Mouse (Mus musculus): Measurements from ENCODE around the gene Phf5a.

Phf5a gene

GRCm38 (mm10) chr15:81818404-81818803, 53.3 kb downstream of the Phf5a start:
- DNase-seq = no peak

- DNase-seq = peak in 1 of 2 experiments; percentile 54
Observed at GRCm38 (mm10) chr15:81814716-81815370, 56.9 kb downstream of the Phf5a start.

All from kidney, postnatal 25 days (tissue).